Mouse (Mus musculus) neutrophil, adult 5-6 weeks (primary cell): ENCODE data around the gene Lrrc34. TPM values are rescaled to one million over a fixed set of nuclear protein-coding genes. Genes with fewer than 3 reads are reported as not detected.

Experiments
- ATAC-seq: fragments of 151-379, 151-347 bp; 2 replicates; pipeline ENCODE4 v1.8.0; 2017; ENCODE audit warnings: mild to moderate bottlenecking, moderate TSS enrichment; ENCODE audit not compliant: insufficient number of reproducible peaks, poor library complexity, low FRiP score, severe bottlenecking; ENCODE audit errors: extremely low read depth
- total RNA-seq: library from RNA; stranded (forward); fragments of 200-1000 nt; gene quantifications from 2 replicates; pipeline ENCODE4 v1.2.3, GENCODE M21; 2017

Gene Lrrc34
- total RNA-seq = not detected in 2 replicates

GRCm38 (mm10) chr3:30647440-30648090, at the start of gene Lrrc34:
Lrrc34 (minus strand) TSS chr3:30647869.
- ATAC-seq = peak; percentile 39

- no peak for ATAC-seq
These were observed 48.7 kb upstream of the Lrrc34 start for GRCm38 (mm10) chr3:30696346-30696745.

DNA sequence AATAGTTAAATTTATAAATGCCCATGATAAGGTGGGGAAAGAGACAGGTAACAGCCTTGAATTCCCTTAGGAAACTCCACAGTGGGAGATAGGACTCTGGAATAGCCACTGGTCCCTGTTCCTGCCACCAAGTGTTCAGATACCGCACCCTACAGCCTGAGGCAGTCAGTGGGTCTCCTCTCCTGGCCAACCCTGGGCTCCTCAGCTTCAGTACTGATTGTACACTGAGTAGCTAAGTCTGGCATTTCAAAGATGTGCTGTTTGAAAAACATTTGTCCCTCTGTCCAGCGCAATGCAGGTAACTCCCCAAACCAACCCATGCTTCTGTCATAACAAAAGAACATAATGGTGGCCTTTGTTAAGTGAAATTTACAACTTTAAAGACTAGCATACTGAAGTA, 48.0 kb upstream of the Lrrc34 start:
- no peak for ATAC-seq

DNA sequence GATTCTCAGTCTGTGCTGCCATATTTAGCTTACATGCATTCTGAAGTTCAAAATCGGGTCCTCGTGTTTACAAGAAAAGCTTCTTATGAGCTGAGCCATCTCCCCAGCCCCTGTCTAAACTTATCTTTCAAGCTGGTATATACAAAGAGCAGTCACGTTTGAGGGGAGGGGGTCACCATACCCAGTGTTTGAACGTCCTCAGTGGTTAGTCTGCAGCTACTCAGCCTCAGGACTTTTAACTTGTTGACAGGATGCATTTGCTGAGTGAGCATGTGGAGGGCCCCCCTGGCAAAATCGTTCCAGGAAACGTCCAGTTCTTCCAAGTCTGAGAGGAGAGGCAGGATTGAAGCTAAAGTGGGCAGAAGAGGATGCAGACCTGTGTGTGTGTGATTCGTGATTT, 43.3 kb upstream of the Lrrc34 start:
- ATAC-seq = no peak

- no peak for ATAC-seq
These were observed 39.5 kb upstream of the Lrrc34 start for GRCm38 (mm10) chr3:30687216-30687615.

- no peak for ATAC-seq
These were observed 35.5 kb upstream of the Lrrc34 start for GRCm38 (mm10) chr3:30683190-30683589.

GRCm38 (mm10) chr3:30658486-30658885, 10.8 kb upstream of the Lrrc34 start:
- ATAC-seq = no peak

GRCm38 (mm10) chr3:30655937-30656336, 8.3 kb upstream of the Lrrc34 start:
- ATAC-seq = no peak

DNA sequence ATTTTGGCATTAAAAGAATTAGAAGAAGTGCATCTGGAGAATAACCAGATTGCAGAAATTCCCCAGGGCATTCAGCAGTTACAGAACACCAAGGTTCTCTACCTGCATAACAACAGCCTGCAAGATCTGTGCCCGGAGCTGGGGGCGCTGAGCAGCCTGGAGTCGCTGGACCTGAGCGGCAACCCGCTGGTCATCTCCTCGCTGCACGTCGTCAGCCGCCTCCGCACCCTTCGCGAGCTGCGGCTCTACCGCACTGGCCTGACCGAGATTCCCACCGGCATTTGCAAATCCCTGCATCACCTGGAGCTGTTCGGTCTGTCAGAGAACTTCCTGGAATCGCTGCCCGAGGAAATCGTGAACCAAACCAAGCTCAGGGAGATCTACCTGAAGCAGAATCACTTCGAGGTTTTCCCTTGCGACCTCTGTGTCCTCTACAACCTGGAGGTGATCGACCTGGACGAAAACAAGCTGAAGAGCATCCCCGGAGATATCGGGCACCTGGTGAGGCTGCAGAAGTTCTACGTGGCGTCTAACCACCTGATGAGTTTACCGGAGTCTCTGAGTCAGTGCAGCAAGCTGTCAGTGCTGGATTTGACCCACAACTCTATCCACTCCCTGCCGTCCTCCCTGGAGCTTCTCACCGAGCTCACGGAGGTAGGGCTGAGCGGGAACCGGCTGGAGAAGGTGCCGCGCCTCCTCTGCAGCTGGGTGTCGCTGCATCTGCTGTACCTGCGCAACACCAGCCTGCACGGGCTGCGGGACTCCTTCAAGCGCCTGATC, 2.6 kb upstream of the Lrrc34 start:
- ATAC-seq = no peak

DNA sequence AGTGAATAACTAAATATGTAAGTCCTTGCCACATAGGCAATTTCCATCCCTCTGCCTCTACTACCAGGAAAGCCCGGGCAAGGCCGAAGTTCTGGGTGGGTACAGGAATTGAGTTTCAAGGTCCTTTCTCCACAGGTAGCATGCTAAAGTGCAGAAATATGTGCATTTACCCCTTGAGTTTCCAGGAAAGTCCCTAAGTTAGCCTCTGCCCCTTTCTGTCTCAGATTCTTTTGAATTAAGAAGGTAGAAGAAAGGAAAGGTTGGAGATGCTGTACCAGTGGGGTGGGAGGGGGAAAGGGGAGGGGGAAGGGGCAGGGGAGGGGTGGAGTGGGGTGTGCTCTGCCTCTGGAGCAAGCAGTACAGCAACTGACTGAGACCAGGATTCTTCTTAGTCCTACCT, 797 bp upstream of the Lrrc34 start:
- no peak for ATAC-seq

DNA sequence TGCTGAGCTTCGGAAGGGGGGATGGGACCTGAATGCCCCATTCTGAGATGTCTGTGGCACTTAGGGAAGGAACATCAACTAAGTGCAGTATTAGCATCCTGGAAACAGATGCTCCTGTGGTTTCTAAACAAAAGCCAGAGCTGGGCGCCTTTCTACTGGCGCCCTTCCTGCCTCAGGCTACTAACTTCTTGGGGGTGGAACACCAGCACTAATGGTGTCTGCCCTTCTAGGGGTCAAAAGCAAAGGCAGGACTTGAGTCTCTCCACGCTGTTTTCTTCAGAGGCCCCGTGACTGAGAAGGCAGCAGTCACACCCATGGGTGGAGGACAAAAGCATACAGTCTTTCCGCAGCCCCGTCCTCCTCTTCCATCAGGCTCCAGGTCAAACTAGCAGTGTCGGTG, 908 bp downstream of the Lrrc34 start:
- no peak for ATAC-seq

GRCm38 (mm10) chr3:30644207-30644606, 3.5 kb downstream of the Lrrc34 start, which contains the start of gene Lrriq4:
Lrriq4 (plus strand) TSS chr3:30644507.
- ATAC-seq = no peak

DNA sequence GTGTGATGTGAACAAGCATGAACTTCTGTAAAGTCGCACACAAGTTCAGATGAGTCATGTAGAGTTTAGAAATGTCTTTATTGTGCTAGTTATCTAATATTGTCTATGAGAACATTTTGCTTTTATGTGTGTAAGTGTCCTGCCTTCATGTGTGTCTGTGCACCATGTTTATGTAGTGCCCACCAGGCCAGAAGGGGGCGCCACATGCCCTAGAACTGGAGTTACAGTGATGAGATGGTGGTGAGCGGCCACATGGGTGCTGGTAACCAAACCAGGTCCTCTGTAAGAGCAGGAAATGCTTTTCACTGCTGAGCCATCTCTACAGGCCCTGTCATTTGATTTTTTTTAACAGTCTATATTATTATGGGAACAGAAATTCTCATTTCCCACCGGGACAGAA, 12.0 kb downstream of the Lrrc34 start:
- no peak for ATAC-seq

GRCm38 (mm10) chr3:30633681-30634080, 14.0 kb downstream of the Lrrc34 start:
- ATAC-seq = no peak

GRCm38 (mm10) chr3:30620132-30620531, 27.5 kb downstream of the Lrrc34 start:
- ATAC-seq = peak; percentile 79

GRCm38 (mm10) chr3:30610930-30611329, 36.7 kb downstream of the Lrrc34 start:
- no peak for ATAC-seq

GRCm38 (mm10) chr3:30608999-30609398, 38.7 kb downstream of the Lrrc34 start:
- no peak for ATAC-seq

DNA sequence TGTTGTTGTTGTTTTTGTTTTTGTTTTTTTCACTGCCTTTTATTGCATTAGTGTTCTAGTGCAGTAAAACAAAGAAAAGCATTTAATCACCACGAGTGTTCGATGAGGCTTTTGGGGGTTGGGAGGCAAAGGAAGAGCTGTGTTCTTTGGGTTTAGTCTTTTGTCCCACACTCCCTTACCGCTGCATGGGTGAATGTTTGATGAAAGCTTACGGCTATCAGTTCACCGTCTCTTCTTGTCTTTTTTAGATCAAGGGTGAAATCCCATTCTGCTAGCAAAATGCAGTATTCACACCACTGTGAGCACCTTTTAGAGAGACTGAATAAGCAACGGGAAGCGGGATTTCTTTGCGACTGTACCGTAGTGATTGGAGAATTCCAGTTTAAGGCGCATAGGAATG, 44.4 kb downstream of the Lrrc34 start:
- ATAC-seq = no peak

DNA sequence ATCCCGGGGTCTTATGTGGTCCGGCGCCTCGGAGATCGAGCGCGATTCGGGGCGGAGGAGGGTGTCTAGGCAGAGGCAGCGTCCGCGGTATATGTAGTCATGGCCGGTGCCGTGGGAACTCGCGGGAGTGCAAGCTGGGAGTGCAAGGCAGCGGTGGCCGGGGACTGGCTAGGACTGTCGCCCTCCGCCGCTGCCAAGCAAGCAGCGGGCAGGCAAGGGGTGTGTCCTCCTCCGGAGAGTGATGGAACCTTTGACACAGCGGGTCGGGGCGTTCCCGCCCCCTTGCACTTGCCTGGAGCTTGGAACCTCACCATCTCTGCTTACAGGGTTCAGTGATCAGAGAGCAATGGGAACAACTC, 45.0 kb downstream of the Lrrc34 start:
- ATAC-seq = peak; percentile 31; the same call in 1 of the 2 replicates

- ATAC-seq = peak; percentile 79
These were observed 45.5 kb downstream of the Lrrc34 start, which contains the start of gene Mynn for GRCm38 (mm10) chr3:30602065-30602739. Mynn (plus strand) TSS chr3:30602065.
